Mouse (Mus musculus) urinary bladder, adult 18-20 months (tissue): ENCODE data around the gene Muc5ac.
"Not testable (repeated sequence)": the region's sequence is repeated elsewhere in the genome, so short reads cannot be mapped to it uniquely, and the experiment has no call there.

Source experiments
- DNase-seq, 2 experiments: peaks; one replicate each; pipeline ENCODE4 v3.0.0; 2022; ENCODE audit warnings: low spot score in 2 of 2, mixed read lengths in 2 of 2

Muc5ac gene

DNA sequence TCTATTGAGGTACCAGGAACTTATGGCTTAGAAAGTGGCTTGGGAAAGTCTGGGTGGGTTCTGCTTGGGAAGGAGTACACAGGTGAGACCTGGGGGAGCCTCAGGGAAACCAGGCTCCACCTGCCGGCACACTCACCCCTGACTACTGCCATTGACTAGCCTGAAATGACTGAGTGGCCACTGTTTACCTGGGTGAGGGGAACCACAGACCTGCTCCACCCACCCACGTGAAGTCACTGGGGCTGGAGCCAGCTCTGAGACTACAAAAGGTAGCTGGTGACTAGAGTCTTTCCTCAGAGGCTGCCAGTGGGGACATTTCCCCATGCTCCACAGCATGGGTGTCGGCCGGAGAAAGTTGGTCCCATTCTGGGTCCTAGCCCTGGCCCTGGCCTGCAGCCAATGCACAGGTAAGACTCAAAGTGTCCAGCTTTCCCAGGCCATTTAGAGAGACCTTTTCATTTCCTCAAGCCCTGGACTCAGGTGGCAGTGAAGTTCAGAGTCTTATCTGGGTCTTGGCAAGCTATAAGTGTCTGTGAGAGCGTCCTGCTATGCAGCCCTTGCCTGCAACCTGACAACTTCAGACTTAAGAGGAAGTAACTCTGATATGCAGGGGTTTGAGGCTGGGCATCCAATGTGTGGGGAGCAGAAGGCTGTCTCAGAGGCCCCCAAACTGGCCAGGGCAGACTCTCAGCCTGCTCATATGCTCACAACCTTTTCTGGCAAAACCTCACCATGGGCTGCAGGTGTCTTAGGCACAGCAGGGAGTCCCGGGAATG, at the start of gene Muc5ac:
Gene Muc5ac (plus strand): TSS at position 296 of the 776 bp plus-strand sequence.
- no peak for DNase-seq

DNA sequence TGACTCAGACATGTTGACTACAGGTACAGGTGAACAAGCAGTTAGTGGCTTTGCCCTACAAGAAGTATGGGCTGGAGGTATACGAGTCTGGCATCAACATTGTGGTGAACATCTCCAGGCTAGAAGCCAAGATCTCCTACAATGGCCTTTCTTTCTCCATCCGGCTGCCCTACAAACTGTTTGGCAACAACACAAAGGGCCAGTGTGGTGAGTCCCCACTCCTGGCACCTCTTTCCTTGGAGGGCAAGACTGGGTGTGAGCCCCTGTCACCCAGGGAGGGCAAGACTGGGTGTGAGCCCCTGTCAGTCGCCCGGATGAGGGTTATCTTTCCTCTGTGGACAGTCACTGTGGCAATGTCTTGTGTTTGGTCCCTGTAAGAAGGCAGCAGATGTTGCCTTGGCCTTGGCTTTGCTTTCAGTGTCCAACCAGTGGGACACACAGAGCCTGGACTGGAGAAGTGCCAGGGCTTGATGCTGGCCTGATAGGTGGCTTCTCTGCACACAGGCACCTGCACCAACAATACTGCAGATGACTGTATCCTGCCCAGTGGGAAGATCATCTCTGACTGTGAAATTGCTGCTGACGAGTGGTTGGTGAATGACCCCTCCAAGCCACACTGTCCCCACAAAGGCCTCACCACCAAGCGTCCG, 41.2 kb upstream of the Muc5ac start:
- no peak for DNase-seq

DNA sequence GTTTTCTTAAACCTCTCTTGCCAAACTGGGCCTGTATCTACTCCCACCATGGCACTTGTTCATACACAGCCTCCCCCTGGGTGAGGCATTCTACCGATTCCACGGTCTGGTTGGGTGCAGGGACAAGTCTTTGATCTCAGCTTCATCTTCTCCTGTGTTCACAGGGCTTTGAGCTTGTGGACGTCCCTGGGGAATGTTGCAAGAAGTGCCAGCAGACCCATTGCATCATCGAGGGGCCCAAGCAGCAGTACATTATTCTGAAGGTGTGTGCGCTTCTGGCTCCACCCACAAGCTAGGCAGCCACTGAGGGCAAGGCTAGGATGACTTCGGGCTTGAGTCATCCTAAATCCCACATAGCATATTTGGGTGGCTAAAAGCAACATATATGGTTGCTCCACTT, 36.3 kb upstream of the Muc5ac start:
- no peak for DNase-seq

DNA sequence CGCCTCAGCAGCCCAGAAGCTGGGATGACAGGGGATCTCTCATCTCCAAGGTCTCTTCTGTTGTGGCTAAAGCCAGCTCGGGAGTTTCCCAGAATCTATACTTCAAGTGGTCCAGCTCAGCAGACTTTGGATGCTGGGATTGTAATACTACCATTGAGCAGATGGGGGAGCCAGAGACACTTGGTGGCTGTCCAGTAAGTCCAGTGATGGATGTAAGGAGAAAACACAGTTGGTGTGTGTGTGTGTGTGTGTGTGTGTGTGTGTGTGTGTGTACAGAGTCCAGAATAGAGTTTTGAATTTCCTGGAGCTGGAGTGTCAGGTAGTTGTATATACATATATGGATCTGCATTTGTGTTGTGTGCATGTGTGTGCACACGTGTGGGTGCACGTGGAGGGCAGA, 32.9 kb upstream of the Muc5ac start:
- peak in 1 of 2 experiments; percentile 39 for DNase-seq

DNA sequence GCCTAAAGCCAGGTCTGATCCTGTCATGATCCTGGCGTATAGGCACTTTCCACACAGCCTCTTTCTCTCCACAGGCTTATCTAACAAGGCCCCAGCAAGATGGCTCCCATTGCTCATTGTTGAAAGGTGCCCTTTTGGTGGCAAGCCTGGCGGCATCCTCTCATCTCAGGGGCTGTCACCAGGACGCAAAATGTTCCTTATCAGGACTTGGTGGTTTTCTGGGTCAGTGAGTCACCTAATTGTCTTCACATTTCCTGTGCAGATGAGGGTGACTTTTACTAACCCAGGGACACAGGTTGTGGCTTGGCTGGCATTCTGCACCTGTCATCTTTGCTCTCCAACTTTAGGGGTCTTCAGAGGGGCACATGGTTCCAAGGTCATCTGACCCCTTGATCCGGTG, 30.5 kb upstream of the Muc5ac start:
- no peak for DNase-seq

DNA sequence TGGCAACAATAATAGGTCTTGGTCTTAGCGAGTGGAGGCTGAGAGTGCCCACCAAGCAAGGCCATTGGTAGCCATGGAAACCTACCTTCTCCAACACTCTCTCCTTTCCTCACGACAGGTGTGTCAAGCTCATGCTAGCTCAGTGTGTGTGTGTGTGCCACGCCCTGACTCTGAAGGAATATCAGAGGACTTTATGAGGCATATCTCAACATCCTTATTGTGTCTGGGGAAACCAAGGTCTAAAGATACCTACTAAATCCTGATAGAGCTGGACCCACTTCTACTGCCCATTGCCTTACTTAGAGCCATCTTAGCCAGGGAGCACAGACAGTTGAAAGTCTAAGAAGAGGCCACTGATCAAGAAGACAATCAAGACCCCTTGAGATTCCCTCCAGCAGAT, 18.3 kb upstream of the Muc5ac start:
- no peak for DNase-seq

DNA sequence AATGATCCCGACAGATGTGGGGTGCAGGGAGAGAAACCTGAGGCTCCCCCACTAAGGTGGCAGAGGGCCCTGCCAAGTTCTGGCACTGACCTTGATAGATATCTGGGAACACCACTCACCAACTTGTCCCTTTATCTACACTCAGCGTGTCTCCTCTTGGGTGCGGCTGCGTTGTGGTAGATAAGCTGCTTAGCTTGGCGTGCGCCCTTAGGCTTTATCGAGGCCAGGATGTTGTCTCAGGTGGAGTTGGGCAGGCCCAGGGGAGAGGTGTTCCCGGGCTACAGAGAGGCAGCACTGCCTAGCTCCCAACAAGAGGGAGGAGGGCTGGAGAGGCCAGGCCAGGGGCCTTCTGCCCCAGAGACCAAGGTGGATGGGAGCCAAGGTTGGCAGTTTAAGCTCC, 17.8 kb upstream of the Muc5ac start:
- DNase-seq = no peak

DNA sequence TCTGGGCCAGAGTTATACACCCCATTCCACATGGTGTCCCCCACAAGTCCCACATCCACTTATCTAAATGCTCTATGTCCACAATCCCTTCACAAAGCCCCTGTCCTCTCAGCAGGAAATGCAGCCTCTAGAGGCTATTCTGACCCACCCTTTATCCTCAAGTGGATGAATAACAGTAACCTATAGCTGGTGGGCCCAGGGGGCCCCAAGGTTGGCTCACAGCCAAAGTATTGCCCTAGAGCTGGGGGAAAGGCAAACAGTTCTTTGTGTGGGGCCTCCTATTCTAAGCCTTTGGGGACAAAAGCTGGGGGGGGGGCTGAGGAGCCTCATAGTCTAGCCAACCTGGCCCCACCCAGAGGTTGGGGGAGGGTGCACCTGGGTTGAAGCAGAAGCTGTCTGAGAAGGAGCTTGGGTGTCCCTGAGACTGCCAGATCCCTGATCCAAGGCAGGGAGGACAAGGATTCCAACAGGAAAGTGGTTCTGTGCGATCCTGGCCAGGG, 16.7 kb upstream of the Muc5ac start:
- no peak for DNase-seq

DNA sequence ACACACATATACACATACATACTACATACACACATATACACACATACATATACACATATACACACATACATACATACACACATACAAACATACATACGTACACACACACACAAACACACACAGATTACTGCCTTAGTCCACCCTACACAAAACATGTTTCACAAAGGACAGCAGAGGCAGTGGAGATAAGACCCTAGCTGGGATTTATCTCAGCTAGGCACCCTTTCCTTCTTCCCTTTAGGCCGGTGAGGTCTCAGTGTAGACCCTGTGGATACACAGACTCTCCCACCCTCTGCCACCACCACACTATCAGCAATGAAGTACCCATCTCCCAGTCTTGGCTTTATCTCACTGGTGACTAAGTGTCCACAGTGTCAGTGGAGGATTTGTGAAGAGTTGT, 13.9 kb upstream of the Muc5ac start:
- DNase-seq = no peak

DNA sequence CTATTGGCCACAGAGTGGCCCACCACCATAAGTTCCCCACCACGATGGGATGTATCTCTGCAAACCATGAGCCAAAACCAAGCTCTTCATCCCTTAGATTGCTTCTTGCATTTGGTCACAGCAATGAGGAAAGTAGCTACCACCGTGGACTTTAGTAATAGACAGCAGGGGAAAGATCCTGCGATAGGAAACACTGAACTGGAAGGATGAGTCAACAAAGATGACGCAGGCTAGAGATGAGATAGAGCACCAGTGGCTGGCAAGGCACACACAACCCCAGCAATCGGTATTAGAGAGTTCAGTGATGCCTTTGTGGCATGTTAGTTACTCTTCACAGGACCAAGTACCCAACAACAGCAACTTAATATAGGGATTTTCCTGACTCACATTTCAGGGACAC, 12.6 kb upstream of the Muc5ac start:
- DNase-seq = no peak

DNA sequence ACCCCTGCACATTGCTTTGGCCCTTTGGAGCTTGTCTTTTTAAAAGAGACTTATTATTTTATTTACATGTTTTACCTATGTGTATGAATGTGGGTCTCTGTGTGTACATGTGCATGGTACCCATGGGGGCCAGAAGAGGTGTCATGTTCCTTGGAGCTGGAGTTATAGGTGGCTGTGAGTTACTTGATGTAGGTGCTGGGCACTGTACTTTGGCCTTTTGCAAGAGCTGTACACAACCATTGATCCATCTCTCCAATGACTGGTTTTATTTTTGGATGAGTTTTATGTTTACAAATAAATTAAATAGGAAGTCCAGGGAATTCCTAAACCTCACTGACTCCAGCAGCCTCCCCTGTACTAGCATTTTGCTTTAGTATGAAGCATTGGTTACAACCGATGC, 5.5 kb downstream of the Muc5ac start:
- no peak for DNase-seq

DNA sequence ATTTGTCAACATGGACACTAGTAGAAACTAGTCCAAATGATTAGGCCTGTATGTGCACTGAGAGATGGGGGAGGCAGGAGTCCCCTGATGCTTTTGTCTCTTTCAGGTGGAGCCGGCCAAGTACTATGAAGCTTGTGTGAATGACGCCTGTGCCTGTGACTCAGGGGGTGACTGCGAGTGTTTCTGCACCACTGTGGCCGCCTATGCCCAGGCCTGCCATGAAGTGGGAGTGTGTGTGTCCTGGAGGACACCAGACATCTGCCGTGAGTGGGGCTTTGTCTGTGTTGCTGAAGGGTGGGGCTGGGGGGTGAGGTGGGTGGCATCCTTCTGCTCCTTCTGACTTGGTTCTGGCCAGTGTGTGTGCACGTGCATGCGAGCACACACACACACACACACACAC, 14.4 kb downstream of the Muc5ac start:
- no peak for DNase-seq

DNA sequence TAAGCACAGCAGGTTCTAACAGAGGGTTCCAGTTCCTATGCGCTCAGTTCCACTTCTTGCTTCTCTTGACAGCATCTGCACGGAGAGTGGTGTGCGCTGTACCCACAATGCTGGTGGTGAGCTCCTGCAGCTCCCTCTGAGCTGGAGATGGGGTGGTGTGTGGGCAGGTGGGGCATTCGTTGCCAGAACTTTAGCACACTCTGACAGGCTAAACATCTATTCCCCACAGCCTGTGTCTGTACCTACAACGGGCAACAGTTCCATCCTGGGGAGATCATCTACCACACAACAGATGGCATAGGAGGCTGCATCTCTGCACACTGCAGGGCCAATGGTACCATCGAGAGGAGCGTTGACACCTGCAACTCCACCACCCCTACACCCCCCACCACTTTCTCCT, 16.6 kb downstream of the Muc5ac start:
- DNase-seq = no peak

DNA sequence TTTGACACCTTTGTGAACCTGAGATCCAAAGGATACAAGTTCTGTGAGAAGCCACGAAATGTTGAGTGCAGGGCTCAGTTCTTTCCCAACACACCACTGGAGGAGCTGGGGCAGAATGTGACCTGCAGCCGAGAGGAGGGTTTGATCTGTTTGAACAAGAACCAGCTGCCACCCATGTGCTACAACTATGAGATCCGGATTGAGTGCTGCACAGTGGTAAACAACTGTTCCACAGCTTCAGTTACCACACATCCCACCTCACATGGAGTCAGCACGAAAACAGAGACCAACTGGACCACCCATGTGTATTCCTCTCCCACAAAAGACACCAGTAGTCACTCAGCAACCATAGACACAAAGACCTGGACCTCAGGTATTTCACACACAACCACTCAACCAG, 19.1 kb downstream of the Muc5ac start:
- DNase-seq = not testable (repeated sequence)

DNA sequence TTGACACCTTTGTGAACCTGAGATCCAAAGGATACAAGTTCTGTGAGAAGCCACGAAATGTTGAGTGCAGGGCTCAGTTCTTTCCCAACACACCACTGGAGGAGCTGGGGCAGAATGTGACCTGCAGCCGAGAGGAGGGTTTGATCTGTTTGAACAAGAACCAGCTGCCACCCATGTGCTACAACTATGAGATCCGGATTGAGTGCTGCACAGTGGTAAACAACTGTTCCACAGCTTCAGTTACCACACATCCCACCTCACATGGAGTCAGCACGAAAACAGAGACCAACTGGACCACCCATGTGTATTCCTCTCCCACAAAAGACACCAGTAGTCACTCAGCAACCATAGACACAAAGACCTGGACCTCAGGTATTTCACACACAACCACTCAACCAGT, 21.2 kb downstream of the Muc5ac start:
- not testable (repeated sequence) for DNase-seq

DNA sequence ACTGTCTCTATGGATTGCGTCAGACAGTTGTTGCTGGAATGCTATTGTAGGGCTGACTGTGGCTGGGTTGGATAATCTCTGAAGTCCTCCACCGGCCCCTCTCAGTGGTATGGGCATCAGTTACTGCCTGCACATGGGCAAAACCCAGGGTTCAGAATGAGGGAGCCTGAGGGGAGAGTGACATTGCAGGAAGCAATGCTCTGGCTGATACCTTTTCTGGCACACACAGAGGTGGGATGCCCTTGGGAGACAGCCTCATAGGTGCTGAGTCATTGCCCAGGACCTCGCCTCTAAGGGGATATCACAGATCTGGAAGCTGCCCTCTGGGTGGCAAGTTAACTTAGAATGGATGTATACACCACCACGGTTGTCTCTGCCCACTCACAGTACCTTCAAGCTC, 24.5 kb downstream of the Muc5ac start:
- DNase-seq = no peak

DNA sequence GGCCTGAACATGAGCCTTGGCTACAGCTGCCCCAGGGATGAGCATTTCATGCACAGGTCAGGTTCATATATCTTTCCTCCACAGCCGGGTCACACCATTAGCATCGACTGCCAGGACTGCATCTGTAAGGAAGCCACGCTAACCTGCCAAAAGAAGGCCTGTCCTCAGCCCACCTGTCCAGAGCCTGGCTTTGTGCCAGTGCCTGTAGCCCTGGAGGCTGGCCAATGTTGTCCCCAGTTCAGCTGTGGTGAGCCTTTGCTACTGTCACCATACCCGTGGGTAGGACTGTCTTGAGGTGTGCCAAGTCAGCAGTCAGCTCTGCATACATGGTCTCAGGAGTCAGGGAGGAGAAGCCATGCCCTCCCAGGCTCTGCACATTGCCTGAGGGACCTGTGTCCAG, 26.6 kb downstream of the Muc5ac start:
- DNase-seq = no peak

DNA sequence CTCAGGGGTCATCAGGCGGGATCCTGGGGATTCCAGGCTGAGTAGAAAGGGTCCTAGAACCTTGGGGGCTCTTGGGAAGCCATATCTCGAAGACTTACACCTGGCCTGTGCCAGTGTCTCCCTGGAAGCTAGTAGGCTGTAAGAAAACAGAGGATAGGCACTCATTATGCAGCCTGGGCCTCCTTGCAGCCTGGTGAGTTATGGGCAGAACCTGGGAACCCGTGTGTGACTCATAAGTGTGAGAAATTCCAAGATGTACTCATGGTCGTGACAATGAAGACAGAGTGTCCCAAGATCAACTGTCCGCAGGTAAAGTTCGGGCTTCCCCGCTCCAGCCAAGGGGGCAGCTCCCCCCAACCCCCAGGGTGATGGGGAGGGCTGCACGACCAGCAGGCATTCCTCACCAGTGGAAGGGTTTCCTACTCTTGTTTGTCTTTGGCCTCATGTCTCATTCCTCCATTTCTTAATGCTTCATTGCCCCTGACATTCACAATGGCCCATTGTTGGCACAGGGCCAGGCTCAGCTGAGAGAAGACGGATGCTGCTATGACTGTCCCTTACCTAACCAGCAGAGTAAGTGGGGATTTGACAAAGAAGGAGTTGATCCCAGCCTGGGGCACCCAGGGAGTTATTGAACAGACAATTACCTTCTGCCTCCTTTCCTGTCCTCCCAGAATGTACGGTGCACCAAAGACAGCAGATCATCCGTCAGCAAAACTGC, 28.7 kb downstream of the Muc5ac start:
- DNase-seq = no peak

DNA sequence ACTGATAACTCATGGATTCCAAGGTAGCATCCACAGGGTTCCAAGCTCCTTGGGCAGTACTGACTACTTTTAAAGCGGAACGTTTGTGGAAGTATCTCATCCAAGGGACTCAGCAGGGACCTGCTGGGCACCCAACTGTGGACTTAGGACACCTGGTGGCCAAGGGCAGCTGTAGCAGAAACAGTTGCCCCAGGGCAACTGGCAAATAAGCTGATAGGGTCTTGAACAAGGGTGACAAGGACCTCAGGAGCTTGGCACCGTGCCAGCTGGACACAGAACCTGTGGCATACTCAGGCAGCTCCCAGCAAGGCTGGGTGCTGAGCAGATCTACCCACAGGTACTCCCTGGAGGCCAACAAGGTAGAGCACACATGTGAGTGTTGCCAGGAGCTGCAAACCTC, 29.5 kb downstream of the Muc5ac start:
- no peak for DNase-seq

DNA sequence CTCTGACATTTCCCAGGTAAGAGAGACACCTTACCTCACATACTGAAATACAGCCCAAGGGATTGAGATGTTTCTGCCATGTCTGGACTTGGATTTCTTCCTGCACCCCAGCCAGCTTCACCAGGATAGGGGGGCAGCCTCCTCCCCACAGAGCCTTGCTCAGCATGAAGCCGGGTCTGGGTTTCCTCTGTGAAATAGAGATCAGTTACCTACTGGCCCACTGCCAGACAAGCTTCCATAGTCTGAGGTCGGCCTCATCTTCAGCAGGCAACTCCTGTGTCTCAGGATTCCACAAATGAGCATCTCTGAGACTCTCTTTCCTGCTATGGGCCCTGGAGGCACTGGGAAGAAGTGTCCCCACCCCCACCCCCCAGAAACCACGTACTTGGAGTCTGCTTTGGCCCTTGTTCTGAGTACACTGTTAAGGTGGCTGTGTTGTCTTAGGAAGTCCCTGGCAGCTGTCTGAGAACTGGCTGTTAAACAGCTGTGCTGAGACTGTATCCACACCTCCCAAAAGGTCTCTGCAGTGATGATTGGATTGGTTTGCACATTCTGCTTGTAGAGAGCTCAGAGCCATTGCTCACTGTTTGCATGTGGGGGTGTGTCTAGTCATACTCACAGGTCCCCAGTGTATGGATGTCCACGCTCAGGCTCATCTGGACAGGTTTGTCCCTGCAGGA, 34.0 kb downstream of the Muc5ac start:
- DNase-seq = no peak

DNA sequence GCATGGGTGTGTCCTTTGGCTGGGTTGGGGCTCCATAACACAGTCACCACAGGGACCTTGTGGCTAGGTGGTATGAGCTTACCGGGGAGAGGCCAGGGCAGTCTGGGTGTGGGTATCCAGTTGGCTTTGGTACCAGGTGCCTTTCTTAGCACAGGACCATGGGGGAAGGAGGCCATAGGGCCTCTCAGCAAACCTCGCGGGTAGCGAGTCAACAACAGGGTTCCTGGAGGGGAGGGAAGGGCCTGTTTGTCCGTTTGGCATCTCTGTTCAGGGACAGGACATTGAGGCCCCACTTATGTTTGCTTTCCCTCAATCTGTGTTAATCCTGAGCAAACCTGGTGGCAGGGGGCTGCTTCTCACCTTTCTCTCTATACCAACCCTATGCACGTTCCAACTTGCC, 34.9 kb downstream of the Muc5ac start:
- no peak for DNase-seq

DNA sequence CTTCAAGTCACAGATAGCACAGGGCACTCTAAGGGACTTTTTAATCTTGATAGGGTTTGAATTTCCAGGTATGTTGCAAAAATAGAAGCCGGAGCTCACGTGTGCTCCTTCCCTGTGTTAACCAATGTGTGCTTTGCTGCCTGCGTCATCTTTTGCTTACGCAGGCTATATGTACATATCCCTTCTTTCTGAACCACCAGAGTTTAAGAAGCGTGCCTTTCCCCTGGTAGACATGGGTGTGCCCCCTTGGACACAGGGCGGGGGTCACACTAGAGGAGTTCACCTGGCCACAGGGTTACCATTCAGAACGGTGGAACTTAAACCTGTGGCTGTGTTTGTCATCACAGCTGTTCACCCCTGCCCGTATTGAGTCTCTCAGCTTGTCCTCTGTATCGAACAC, 35.6 kb downstream of the Muc5ac start:
- DNase-seq = no peak
